Mouse (Mus musculus) WW6 (cell line): Measurements from ENCODE around the gene Gm21317.
"Not testable (repeated sequence)": the region's sequence is repeated elsewhere in the genome, so short reads cannot be mapped to it uniquely, and the experiment has no call there.

ENCODE experiments used
- DNase-seq: peaks from one replicate; pipeline ENCODE4 v3.0.0-alpha.2; 2013; ENCODE audit warnings: low read depth, low spot score

Gm21317 gene

GRCm38 (mm10) chrY:82224927-82225326 lies at the start of gene Gm21317:
Gene Gm21317 (plus strand): TSS chrY:82225227.
- not testable (repeated sequence) for DNase-seq
